Mouse (Mus musculus): ENCODE measurements around the gene Kif22. TPM values are rescaled to one million over a fixed set of nuclear protein-coding genes. Genes with fewer than 3 reads are reported as not detected.

The Kif22 gene
- polyA plus RNA-seq, 1 experiment from 2014 or later = 30.2 TPM

GRCm38 (mm10) chr7:127082271-127082670 lies 40.0 kb upstream of the Kif22 start:
- ATAC-seq (ENCODE audit: low FRiP score) = no peak
- Histone ChIP-seq H3K9me3 (no peaks in the 10 kb centered on the region), H3K4me2 (no peak overlapping the region), H3K4me3 (no peak overlapping the region), H3K27ac (no peak overlapping the region), H3K4me1 (replicated peaks) (no peaks in the 10 kb centered on the region), H3K36me3 (no peaks in the 10 kb centered on the region), H3K9ac (no peak overlapping the region), H3K27me3 (no peaks in the 10 kb centered on the region)
- WGBS = 86% methylated on average over 8 of the region's 8 CpGs

- Histone ChIP-seq H3K4me2 (no peak overlapping the region), H3K27me3 (no peaks in the 10 kb centered on the region), H3K9me3 (no peaks in the 10 kb centered on the region), H3K27ac (no peak overlapping the region), H3K36me3 (no peaks in the 10 kb centered on the region), H3K9ac (no peak overlapping the region), H3K4me1 (replicated peaks) (no peaks in the 10 kb centered on the region), H3K4me3 (no peak overlapping the region)
- WGBS = 57% methylated on average over 3 of the region's 3 CpGs
- no peak for ATAC-seq (ENCODE audit: low FRiP score)
Observed at GRCm38 (mm10) chr7:127080045-127080444, 37.8 kb upstream of the Kif22 start.

- Histone ChIP-seq H3K9me3 (no peaks in the 10 kb centered on the region), H3K27ac (no peak overlapping the region)
- 87% methylated on average over 3 of the region's 3 CpGs for WGBS
Observed at GRCm38 (mm10) chr7:127077692-127078091, 35.4 kb upstream of the Kif22 start.

GRCm38 (mm10) chr7:127076188-127076587 lies 33.9 kb upstream of the Kif22 start:
- Histone ChIP-seq H3K27ac (no peak overlapping the region), H3K9me3 (no peaks in the 10 kb centered on the region), H3K36me3 (no peaks in the 10 kb centered on the region), H3K27me3 (no peaks in the 10 kb centered on the region), H3K4me1 (replicated peaks) (no peaks in the 10 kb centered on the region), H3K9ac (no peak overlapping the region), H3K4me3 (no peak overlapping the region), H3K4me2 (no peak overlapping the region)
- 93% methylated on average over 5 of the region's 5 CpGs for WGBS
- no peak for ATAC-seq (ENCODE audit: low FRiP score)

More at GRCm38 (mm10) chr7:127077692-127078091, 35.4 kb upstream of the Kif22 start:
- ATAC-seq (ENCODE audit: low FRiP score) = no peak
- no peak overlapping the region for H3K4me3 ChIP-seq
- no peak overlapping the region for H3K9ac ChIP-seq
- H3K36me3 ChIP-seq = no peaks in the 10 kb centered on the region
- no peaks in the 10 kb centered on the region for H3K27me3 ChIP-seq
- H3K4me1 ChIP-seq (replicated peaks) = no peaks in the 10 kb centered on the region
- no peak overlapping the region for H3K4me2 ChIP-seq

GRCm38 (mm10) chr7:127073221-127073620 lies 30.9 kb upstream of the Kif22 start:
- Histone ChIP-seq H3K36me3 (no peaks in the 10 kb centered on the region), H3K9ac (no peak overlapping the region), H3K4me3 (no peak overlapping the region), H3K9me3 (no peaks in the 10 kb centered on the region), H3K27ac (no peak overlapping the region), H3K27me3 (no peaks in the 10 kb centered on the region), H3K4me1 (replicated peaks) (no peaks in the 10 kb centered on the region), H3K4me2 (no peak overlapping the region)
- no peak for ATAC-seq (ENCODE audit: low FRiP score)
- WGBS = 90% methylated on average over 4 of the region's 4 CpGs

- Histone ChIP-seq H3K4me2 (no peak overlapping the region), H3K27ac (no peak overlapping the region), H3K4me3 (no peak overlapping the region), H3K9me3 (no peaks in the 10 kb centered on the region), H3K36me3 (no peaks in the 10 kb centered on the region), H3K4me1 (replicated peaks) (no peaks in the 10 kb centered on the region), H3K9ac (0 out of 2 replicates have a peak overlapping the region, but pooled peaks have one; percentile 15), H3K27me3 (no peaks in the 10 kb centered on the region)
- ATAC-seq (ENCODE audit: low FRiP score) = no peak
- WGBS = 74% methylated on average over 4 of the region's 4 CpGs
Observed at GRCm38 (mm10) chr7:127070871-127071413, 28.7 kb upstream of the Kif22 start.

- no peak overlapping the region for H3K4me3 ChIP-seq
- 0 out of 2 replicates have a peak, but pooled peaks cover 2% of the 10 kb centered on the region for H3K27me3 ChIP-seq
- H3K4me1 ChIP-seq (replicated peaks) = no peaks in the 10 kb centered on the region
- no peaks in the 10 kb centered on the region for H3K9me3 ChIP-seq
- H3K4me2 ChIP-seq = no peak overlapping the region
- H3K9ac ChIP-seq = no peak overlapping the region
- no peak overlapping the region for H3K27ac ChIP-seq
- H3K36me3 ChIP-seq = no peaks in the 10 kb centered on the region
- 86% methylated on average over 4 of the region's 4 CpGs for WGBS
- no peak for ATAC-seq (ENCODE audit: low FRiP score)
Observed at GRCm38 (mm10) chr7:127066317-127066716, 24.0 kb upstream of the Kif22 start.

- Histone ChIP-seq H3K9me3 (no peaks in the 10 kb centered on the region), H3K4me3 (no peak overlapping the region), H3K27ac (no peak overlapping the region), H3K4me2 (no peak overlapping the region), H3K9ac (no peak overlapping the region), H3K36me3 (no peaks in the 10 kb centered on the region), H3K4me1 (replicated peaks) (no peaks in the 10 kb centered on the region), H3K27me3 (0 out of 2 replicates have a peak, but pooled peaks cover 2% of the 10 kb centered on the region)
- 89% methylated on average over 6 of the region's 6 CpGs for WGBS
- no peak for ATAC-seq (ENCODE audit: low FRiP score)
Observed at GRCm38 (mm10) chr7:127065538-127065937, 23.3 kb upstream of the Kif22 start.

- no peak for ATAC-seq (ENCODE audit: low FRiP score)
- WGBS = 78% methylated on average over 5 of the region's 5 CpGs
- Histone ChIP-seq H3K27me3 (0 out of 2 replicates have a peak, but pooled peaks cover 20% of the 10 kb centered on the region), H3K9me3 (no peaks in the 10 kb centered on the region), H3K4me2 (no peak overlapping the region), H3K4me3 (no peak overlapping the region), H3K27ac (no peak overlapping the region), H3K9ac (no peak overlapping the region), H3K4me1 (replicated peaks) (no peaks in the 10 kb centered on the region), H3K36me3 (no peaks in the 10 kb centered on the region)
Observed at GRCm38 (mm10) chr7:127055026-127055585, 12.8 kb upstream of the Kif22 start.

GRCm38 (mm10) chr7:127031244-127031643 lies 11.0 kb downstream of the Kif22 start:
- H3K4me1 ChIP-seq (replicated peaks) = peaks cover 10% of the 10 kb centered on the region
- no peaks in the 10 kb centered on the region for H3K27me3 ChIP-seq
- no peak overlapping the region for H3K4me2 ChIP-seq
- peaks cover 8% of the 10 kb centered on the region; the same call in 1 of the 2 replicates for H3K36me3 ChIP-seq
- H3K27ac ChIP-seq = no peak overlapping the region
- no peaks in the 10 kb centered on the region for H3K9me3 ChIP-seq
- ATAC-seq (ENCODE audit: low FRiP score) = no peak
- 96% methylated on average over 1 of the region's 1 CpGs for WGBS
- no peak overlapping the region for H3K4me3 ChIP-seq
- H3K9ac ChIP-seq = no peak overlapping the region

GRCm38 (mm10) chr7:127030172-127030571 lies 12.1 kb downstream of the Kif22 start:
- Histone ChIP-seq H3K9ac (no peak overlapping the region), H3K4me1 (replicated peaks) (peaks cover 13% of the 10 kb centered on the region), H3K36me3 (peaks cover 8% of the 10 kb centered on the region; the same call in 1 of the 2 replicates), H3K4me2 (no peak overlapping the region), H3K27me3 (no peaks in the 10 kb centered on the region), H3K9me3 (no peaks in the 10 kb centered on the region), H3K4me3 (no peak overlapping the region), H3K27ac (no peak overlapping the region)
- 93% methylated on average over 1 of the region's 1 CpGs for WGBS
- no peak for ATAC-seq (ENCODE audit: low FRiP score)

GRCm38 (mm10) chr7:127027885-127028284 lies 14.4 kb downstream of the Kif22 start:
- H3K4me1 ChIP-seq (replicated peaks) = peaks cover 36% of the 10 kb centered on the region
- H3K9ac ChIP-seq = peak overlapping the region; percentile 74
- peak overlapping the region; percentile 96 for H3K4me3 ChIP-seq
- H3K27me3 ChIP-seq = no peaks in the 10 kb centered on the region
- peaks cover 20% of the 10 kb centered on the region for H3K36me3 ChIP-seq
- peak overlapping the region; percentile 100 for H3K27ac ChIP-seq
- 61% methylated on average over 8 of the region's 8 CpGs for WGBS
- H3K9me3 ChIP-seq = no peaks in the 10 kb centered on the region
- ATAC-seq (ENCODE audit: low FRiP score) = peak; percentile 11; the same call in 1 of the 2 replicates
- H3K4me2 ChIP-seq = peak overlapping the region; percentile 68

Data from hindbrain, embryonic 13.5 days (tissue).